Mouse (Mus musculus) hindbrain, postnatal 0 days (tissue): ENCODE measurements around the gene Coil. TPM values are rescaled to one million over a fixed set of nuclear protein-coding genes. Genes with fewer than 3 reads are reported as not detected.
"Not testable (repeated sequence)": the region's sequence is repeated elsewhere in the genome, so short reads cannot be mapped to it uniquely, and the experiment has no call there.

ENCODE experiments used
- ATAC-seq: fragments of 200-750 bp; cut with Nextera tagmentation; 2 replicates; pipeline ENCODE4 v1.8.0; 2017; ENCODE audit warnings: mild to moderate bottlenecking, moderate TSS enrichment, moderate library complexity
- DNase-seq: peaks from one replicate; pipeline ENCODE4 v3.0.0-alpha.2; 2015; ENCODE audit warnings: low spot score
- H3K27ac ChIP-seq: fragments of 300-500 bp; sonication (generic); 2 replicates; pipeline ENCODE4 v1.5.1; 2014; ENCODE audit warnings: mild to moderate bottlenecking
- H3K27me3 ChIP-seq: fragments of 300-500 bp; sonication (generic); 2 replicates; pipeline ENCODE4 v1.6.1; 2014; ENCODE audit warnings: low read length, mixed read lengths; ENCODE audit not compliant: insufficient read depth
- H3K36me3 ChIP-seq: fragments of 300-500 bp; sonication (generic); 2 replicates; pipeline ENCODE4 v1.6.1; 2014; ENCODE audit warnings: low read length, mixed read lengths; ENCODE audit not compliant: insufficient read depth
- H3K4me1 ChIP-seq: fragments of 300-500 bp; sonication (generic); 2 replicates; pipeline ENCODE4 v1.6.1; 2014; ENCODE audit warnings: antibody characterized with exemption, low read length, mixed read lengths; ENCODE audit not compliant: insufficient read depth
- H3K4me2 ChIP-seq: fragments of 300-500 bp; sonication (generic); 2 replicates; pipeline ENCODE4 v1.6.1; 2014; ENCODE audit warnings: low read depth, mild to moderate bottlenecking, low read length, moderate library complexity, mixed read lengths
- H3K4me3 ChIP-seq: fragments of 300-500 bp; sonication (generic); 2 replicates; pipeline ENCODE4 v1.5.1; 2014; ENCODE audit warnings: low read length
- H3K9ac ChIP-seq: fragments of 300-500 bp; sonication (generic); replicated peaks from 2 replicates; pipeline ENCODE4 v1.6.1; 2014; ENCODE audit warnings: mild to moderate bottlenecking, low read length, moderate library complexity, mixed read lengths
- H3K9me3 ChIP-seq: fragments of 300-500 bp; sonication (generic); 2 replicates; pipeline ENCODE4 v1.6.1; 2016; ENCODE audit warnings: low read length, mixed read lengths
- CTCF ChIP-seq: IDR thresholded peaks from 2 replicates; pipeline ENCODE4 v1.5.1; 2016; ENCODE audit warnings: antibody characterized with exemption, control low read depth, low read depth
- WGBS: fragments of 180-500 bp; shearing (Covaris S2); extraction: QIAGEN DNeasy Blood & Tissue Kit; methylation state at CpG from one replicate; pipeline ENCODE4 v1.1.7; 2014; 5-methylcytosine and 5-hydroxymethylcytosine counted together
- polyA plus RNA-seq: library from polyadenylated mRNA; unstranded; fragments of >200 nt; fragmentation: Nextera tagmentation; extraction: Ambion mirVana; gene quantifications from 2 replicates; pipeline ENCODE4 v1.2.1, GENCODE M21; 2015
- total RNA-seq: library from RNA; depleted of rRNA; stranded (reverse); fragments of >200 nt; gene quantifications from 2 replicates; pipeline ENCODE4 v1.2.3, GENCODE M21; 2014

The Coil gene
- total and polyA plus RNA-seq, 2 experiments from 2014 or later, result 24.7 to 29.0 TPM

DNA sequence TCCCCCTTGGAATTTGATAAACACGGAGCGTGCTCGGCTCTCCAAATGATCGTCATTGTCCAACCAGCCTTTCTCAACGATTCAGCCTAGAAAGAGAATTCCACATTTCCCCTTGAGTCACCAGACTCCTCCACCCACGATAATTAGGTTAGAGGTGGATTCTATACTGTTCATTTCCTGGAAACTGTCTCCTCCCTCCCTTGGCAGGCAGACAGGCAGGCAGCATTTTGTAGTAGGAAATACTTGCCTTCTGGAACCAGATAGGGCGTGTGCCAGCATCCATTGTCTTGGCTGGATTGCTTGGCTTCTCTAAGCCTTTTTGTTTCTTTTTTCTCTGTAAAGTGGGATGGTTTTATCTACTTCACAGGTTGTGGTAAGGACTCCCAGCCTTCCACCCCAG lies 26.4 kb downstream of the Coil start:
- no peaks in the 10 kb centered on the region for H3K9me3 ChIP-seq
- H3K9ac ChIP-seq, result no peak overlapping the region
- no peak overlapping the region for H3K4me2 ChIP-seq
- H3K36me3 ChIP-seq, result no peaks in the 10 kb centered on the region
- whole genome bisulfite sequencing, result 67% methylated on average over 7 of the region's 7 CpGs
- ATAC-seq (no peak), DNase-seq (no peak)
- peaks cover 11% of the 10 kb centered on the region; the same call in 1 of the 2 replicates for H3K27me3 ChIP-seq
- H3K4me3 ChIP-seq, result no peak overlapping the region
- no peak overlapping the region for H3K27ac ChIP-seq
- TF ChIP-seq CTCF, result no peak
- H3K4me1 ChIP-seq, result no peaks in the 10 kb centered on the region; the same call in 1 of the 2 replicates

GRCm38 (mm10) chr11:88997343-88997742 lies 27.3 kb downstream of the Coil start:
- 89% methylated on average over 5 of the region's 5 CpGs for WGBS
- ATAC-seq, result not testable (repeated sequence)
- peak; percentile 12; the same call in 1 of the 2 replicates for TF ChIP-seq CTCF

GRCm38 (mm10) chr11:88998406-88998805 lies 28.4 kb downstream of the Coil start:
- ATAC-seq, result no peak
- Histone ChIP-seq H3K9ac (no peak overlapping the region), H3K4me3 (no peak overlapping the region), H3K9me3 (no peaks in the 10 kb centered on the region), H3K27ac (no peak overlapping the region), H3K27me3 (peaks cover 11% of the 10 kb centered on the region; the same call in 1 of the 2 replicates), H3K4me2 (no peak overlapping the region), H3K4me1 (no peaks in the 10 kb centered on the region; the same call in 1 of the 2 replicates), H3K36me3 (no peaks in the 10 kb centered on the region)
- no peak for DNase-seq
- WGBS, result 12% methylated on average over 3 of the region's 3 CpGs
- TF ChIP-seq CTCF, result no peak

More at GRCm38 (mm10) chr11:88997343-88997742, 27.3 kb downstream of the Coil start:
- H3K4me3 ChIP-seq, DNase-seq, H3K9ac ChIP-seq, H3K36me3 ChIP-seq, H3K4me1 ChIP-seq, H3K27ac ChIP-seq, H3K9me3 ChIP-seq, H3K4me2 ChIP-seq: not testable (repeated sequence)
- peaks cover 11% of the 10 kb centered on the region; the same call in 1 of the 2 replicates for H3K27me3 ChIP-seq

- Histone ChIP-seq H3K36me3 (no peaks in the 10 kb centered on the region), H3K9ac (peak within 1 kb of the TSS; percentile 48), H3K4me2 (peak within 1 kb of the TSS; percentile 50), H3K9me3 (no peaks in the 10 kb centered on the region), H3K4me1 (no peaks in the 10 kb centered on the region; the same call in 1 of the 2 replicates), H3K27me3 (peaks cover 11% of the 10 kb centered on the region; the same call in 1 of the 2 replicates), H3K27ac (peak within 1 kb of the TSS; percentile 45; the same call in 1 of the 2 replicates), H3K4me3 (peak within 1 kb of the TSS; percentile 40)
- ATAC-seq (peak; percentile 65), DNase-seq (peak; percentile 75)
- TF ChIP-seq CTCF, result no peak
- 4% methylated on average over 48 of the region's 48 CpGs for WGBS
Observed at GRCm38 (mm10) chr11:88998974-88999722, 29.1 kb downstream of the Coil start, which contains the start of gene Trim25. Trim25 (plus strand) TSS chr11:88999376.

- Histone ChIP-seq H3K4me2 (peak overlapping the region; percentile 50), H3K4me1 (no peaks in the 10 kb centered on the region; the same call in 1 of the 2 replicates), H3K36me3 (no peaks in the 10 kb centered on the region), H3K9me3 (no peaks in the 10 kb centered on the region), H3K4me3 (peak overlapping the region; percentile 40), H3K27ac (peak overlapping the region; percentile 45; the same call in 1 of the 2 replicates), H3K9ac (peak overlapping the region; percentile 48), H3K27me3 (peaks cover 11% of the 10 kb centered on the region; the same call in 1 of the 2 replicates)
- 32% methylated on average over 33 of the region's 33 CpGs for WGBS
- DNase-seq (no peak), ATAC-seq (no peak)
- TF ChIP-seq CTCF, result no peak
Observed at GRCm38 (mm10) chr11:88999723-89000526, 29.9 kb downstream of the Coil start.

DNA sequence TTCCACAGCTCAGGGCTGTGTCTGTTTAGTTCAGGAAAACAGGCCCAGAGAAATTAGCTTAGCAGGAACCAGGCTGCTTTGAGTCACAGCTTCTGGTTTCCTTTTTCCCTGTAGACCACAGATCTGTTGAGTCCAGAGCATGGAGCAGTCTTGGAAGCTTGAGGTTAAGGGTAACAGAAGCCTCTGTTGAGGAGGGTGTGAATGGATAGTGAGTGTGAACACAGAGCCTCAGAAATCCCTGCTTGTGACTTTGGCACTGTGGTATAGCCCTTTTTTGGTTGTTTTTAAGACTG lies 30.4 kb downstream of the Coil start:
- TF ChIP-seq CTCF, result no peak
- Histone ChIP-seq H3K9ac (no peak overlapping the region), H3K36me3 (no peaks in the 10 kb centered on the region), H3K4me3 (peak overlapping the region; percentile 40), H3K4me2 (peak overlapping the region; percentile 50), H3K4me1 (no peaks in the 10 kb centered on the region; the same call in 1 of the 2 replicates), H3K27ac (no peak overlapping the region), H3K27me3 (peaks cover 11% of the 10 kb centered on the region; the same call in 1 of the 2 replicates), H3K9me3 (no peaks in the 10 kb centered on the region)
- ATAC-seq (no peak), DNase-seq (no peak)
